Mouse (Mus musculus) left cerebral cortex, adult 18-20 months (tissue): ENCODE results near the gene Defb13. TPM values are rescaled to one million over a fixed set of nuclear protein-coding genes. Genes with fewer than 3 reads are reported as not detected.
"Not testable (repeated sequence)": the region's sequence is repeated elsewhere in the genome, so short reads cannot be mapped to it uniquely, and the experiment has no call there.

Experiments
- DNase-seq, 2 experiments: peaks; one replicate each; pipeline ENCODE4 v3.0.0; 2021 to 2022; ENCODE audit warnings: low spot score in 2 of 2, mixed read lengths in 1 of 2
- long read RNA-seq, 2 experiments: library from polyadenylated mRNA; stranded (forward); transcript quantifications; one replicate each; pipeline ENCODE4 v2.0.0; 2021
- total RNA-seq, 2 experiments: library from RNA; stranded (reverse); gene quantifications; 2 replicates each; pipeline ENCODE4 v1.2.3; 2021

The Defb13 gene
- not detected for total RNA-seq
- long read RNA-seq, experiment 1, result 0 reads
- long read RNA-seq, experiment 2, result 0 reads

- no peak for DNase-seq
Measured at GRCm38 (mm10) chr8:21946462-21946861, at the start of gene Defb13. Defb13 (plus strand) TSS chr8:21946762.

- DNase-seq, result not testable (repeated sequence)
Measured at GRCm38 (mm10) chr8:21906290-21906689, 40.3 kb upstream of the Defb13 start, which contains the start of gene Defb11. Defb11 (minus strand) TSS chr8:21906412.

DNA sequence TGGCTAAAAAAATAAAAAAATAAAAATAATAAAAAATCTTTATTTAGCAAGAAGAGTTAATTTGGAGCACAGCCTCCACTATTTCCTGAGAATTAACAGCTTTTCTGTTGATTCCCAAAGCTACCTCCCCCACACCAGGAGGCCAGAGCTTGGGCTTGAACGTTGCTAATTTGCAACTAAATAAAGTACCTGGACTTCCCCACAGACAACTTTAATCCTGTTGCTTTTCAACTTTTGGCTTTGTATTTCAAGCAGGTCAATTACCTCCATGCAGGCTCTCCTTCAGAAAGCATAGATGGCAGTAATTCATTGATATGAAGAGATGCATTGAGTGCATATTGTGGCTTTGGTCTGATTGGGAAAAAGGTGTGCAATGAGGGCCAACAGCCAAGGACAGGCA is 34.6 kb upstream of the Defb13 start:
- no peak for DNase-seq

- DNase-seq, result no peak
Measured at GRCm38 (mm10) chr8:21912554-21912953, 34.0 kb upstream of the Defb13 start.

GRCm38 (mm10) chr8:21915625-21916024 is 30.9 kb upstream of the Defb13 start:
- DNase-seq, result peak in 1 of 2 experiments; percentile 28

GRCm38 (mm10) chr8:21930754-21931153 is 15.8 kb upstream of the Defb13 start:
- DNase-seq, result not testable (repeated sequence)

GRCm38 (mm10) chr8:21932610-21933009 is 14.0 kb upstream of the Defb13 start, which contains the start of gene Defb15:
Defb15 (minus strand) TSS chr8:21932710.
- no peak for DNase-seq

DNA sequence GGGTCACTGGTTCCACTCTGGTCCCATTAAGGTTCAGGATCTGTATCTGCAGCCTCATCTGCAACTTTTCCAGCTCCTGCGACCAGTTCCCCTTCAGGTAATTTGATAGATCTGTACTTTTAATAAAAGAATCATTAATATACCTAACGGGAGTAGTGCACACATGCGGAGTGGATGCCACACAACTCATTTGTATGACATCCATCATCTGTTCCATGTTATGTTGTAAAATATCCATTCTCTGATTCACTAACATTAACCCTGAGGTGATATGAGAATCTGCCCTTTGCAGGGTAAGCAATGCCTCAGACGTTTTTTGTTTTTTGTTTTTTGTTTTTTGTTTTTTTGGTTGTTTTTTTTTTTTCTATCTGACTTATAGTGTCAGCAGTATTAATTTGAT is 8.5 kb upstream of the Defb13 start, which contains the start of gene Defb35:
Gene Defb35 (plus strand): TSS at position 301 of the 400 bp plus-strand sequence.
- DNase-seq, result not testable (repeated sequence)

DNA sequence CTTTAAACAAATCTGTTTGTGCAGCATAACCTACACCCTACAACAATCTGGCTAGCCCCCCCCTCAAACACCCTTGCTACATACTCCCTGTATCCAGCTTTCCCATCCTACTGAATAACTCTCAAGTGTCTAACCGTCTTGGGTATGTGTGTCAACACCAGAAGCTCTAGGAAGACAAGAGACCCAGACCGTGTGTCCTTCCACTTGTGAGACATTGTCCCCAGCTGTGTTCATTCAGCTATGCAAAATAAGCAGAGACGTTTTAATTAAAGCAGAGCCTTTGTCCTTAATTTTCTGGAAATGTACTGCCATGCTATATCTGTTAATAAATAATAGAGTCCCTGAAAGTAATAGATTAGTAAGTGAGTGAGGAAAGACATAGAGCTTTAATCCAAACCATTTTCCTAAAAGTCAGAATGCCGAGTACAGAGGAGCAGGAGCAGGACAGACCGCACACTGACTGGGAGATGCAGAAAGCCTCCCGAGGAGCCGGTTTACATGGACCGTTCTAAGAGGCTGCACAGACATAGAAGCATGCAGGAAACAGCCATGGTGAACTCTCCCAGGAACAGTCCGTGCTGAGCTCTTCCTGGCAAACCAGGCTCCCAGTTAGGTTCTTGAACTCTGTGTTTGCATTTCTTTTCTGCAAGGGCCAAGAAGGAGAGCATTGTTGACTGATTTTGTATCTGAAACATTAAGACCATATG is 902 bp downstream of the Defb13 start:
- DNase-seq, result no peak

DNA sequence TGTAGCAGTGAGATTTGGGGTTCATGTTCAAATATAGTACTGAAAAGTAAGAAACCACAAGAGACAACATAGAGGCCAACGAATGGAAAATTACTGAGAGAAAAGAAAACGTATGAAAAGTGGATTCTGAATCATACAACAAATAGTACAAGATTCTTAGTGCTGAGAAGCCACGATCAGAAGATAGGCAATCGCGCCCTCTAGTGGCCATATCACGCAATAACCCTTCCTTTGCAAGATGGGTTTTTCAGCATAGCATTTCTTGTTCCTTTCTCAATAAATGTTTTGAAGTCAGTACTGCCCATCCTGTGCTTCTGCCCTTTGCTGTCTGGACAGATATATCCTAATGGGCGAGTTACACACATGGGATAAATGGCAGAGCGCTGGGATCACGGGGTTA is 8.8 kb downstream of the Defb13 start:
- DNase-seq, result peak; percentile 59 to 69

GRCm38 (mm10) chr8:21956336-21956735 is 9.8 kb downstream of the Defb13 start:
- no peak for DNase-seq

GRCm38 (mm10) chr8:21958414-21958813 is 11.9 kb downstream of the Defb13 start, which contains the start of gene Fam90a1a:
Fam90a1a (plus strand) TSS chr8:21958714.
- no peak for DNase-seq

DNA sequence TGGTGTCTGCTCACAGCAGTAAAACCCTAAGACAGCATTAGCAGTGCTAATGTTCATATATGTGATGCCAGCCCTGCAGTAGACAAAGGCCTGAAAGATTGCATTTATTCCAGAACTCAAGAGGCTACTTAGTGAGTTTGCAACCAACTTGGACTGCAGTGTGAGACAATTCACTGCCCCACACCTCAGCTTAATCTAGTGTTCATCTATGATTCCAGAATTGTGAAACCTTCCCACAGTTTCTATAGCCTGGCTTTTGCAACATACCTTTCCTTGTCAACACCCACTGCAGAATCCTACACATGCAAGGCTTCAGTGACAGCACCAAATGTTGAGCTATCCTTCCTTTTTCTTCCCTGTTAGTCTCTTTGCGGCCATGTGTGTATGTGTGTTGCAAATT is 20.1 kb downstream of the Defb13 start:
- DNase-seq, result no peak

- no peak for DNase-seq
Measured at GRCm38 (mm10) chr8:21969475-21969874, 22.9 kb downstream of the Defb13 start, which contains the start of gene Ccdc70. Ccdc70 (plus strand) TSS chr8:21969775.

DNA sequence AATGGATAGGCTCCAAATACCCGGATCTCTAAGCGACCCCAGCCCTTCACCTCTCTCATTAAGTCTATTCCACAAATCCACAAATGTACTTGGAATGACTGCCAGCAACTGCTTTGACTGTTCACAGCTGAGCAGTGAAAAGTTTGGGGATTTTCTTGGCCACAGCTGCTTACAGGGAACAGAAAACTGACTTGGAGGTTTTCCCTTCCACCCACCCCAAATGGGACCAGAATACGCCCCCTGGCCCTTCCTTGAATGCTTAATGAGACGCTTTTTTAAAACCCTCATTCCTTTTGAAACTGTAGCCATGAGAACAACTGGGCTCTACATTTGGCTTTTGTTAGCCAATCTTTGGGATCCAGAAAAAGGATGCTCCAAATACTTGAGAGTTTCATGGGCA is 31.6 kb downstream of the Defb13 start:
- peak in 1 of 2 experiments; percentile 42 for DNase-seq

DNA sequence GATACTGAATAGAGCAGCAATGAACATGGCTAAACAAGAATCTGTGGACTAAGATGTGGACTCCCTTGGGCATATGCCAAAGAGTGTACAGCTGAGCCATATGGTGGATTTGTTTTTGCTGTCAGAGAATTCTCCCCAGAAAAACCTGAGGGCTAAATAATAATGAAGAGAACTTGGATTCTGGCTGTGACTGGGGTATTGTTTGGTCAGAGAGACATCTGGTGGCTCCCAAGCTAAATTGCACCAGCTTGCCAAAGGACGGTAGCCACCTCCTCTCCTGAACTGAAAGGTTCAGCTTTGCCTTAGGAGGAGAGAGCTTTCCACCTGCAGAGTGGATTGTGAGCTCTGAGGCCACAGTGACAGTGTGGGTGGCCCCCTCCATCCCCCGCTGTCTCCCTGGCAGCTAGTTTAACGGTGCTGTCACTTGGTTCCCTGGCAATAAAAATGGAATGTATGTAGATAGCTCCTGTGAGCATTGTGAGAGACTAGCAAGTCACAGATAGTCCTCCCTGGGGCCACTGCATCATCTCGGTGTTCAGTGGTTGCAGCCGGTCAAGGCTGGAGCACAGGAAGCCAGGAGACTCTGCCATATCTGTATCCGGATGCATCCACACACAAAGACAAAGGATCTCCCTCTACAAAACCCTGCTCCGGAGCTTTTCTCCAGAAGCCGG is 35.2 kb downstream of the Defb13 start:
- DNase-seq, result peak; percentile 15 to 45

DNA sequence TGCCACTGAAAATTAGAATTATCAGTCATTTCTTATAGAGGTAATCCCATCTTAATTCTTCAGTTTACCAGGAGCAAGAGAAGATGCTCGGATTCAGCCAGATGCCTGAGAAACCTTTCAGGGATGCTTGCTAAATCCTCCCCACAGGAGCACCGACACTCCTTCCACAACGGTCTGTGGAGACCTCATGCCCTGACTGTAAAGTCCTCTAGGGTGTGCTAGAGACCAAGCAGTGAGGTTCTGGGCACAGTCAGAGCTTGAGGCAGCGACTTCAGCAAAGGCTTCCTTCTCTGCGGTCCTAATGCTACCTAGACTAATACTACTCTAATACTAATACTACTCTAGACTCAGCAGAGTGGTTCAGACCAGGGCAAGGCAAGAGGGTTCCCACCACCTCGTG is 45.6 kb downstream of the Defb13 start:
- DNase-seq, result peak; percentile 53 to 65

DNA sequence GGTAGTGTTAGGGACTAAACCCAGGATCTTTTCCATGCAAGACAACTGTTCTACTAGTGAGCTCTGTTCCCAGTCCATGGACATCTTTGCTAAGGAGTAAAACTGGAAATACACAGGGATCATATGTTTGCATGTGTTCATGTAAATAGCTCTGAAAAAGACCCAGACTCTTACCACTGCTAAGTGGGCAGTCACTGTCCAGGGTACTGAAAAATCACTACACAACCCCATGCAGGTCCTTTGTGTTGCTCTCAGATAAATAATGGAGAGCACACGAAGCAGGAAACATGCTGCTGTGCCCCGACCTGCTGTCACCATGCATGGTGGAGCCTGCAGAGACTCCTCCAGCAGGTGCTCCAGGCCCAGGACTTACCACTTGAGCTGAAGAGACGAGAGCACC is 48.6 kb downstream of the Defb13 start:
- no peak for DNase-seq
